Mouse (Mus musculus): ENCODE results near the gene Gm9376.

The Gm9376 gene

GRCm38 (mm10) chr14:118282272-118282671 lies 15.5 kb downstream of the Gm9376 start:
- no peak for DNase-seq (ENCODE audit: low spot score)

- no peak for DNase-seq (ENCODE audit: low spot score)
Observed at GRCm38 (mm10) chr14:118282917-118283316, 16.2 kb downstream of the Gm9376 start.

GRCm38 (mm10) chr14:118286096-118286495 lies 19.3 kb downstream of the Gm9376 start:
- no peak for DNase-seq (ENCODE audit: low spot score)

GRCm38 (mm10) chr14:118289133-118289532 lies 22.4 kb downstream of the Gm9376 start:
- no peak for DNase-seq (ENCODE audit: low spot score)

GRCm38 (mm10) chr14:118290009-118290408 lies 23.2 kb downstream of the Gm9376 start:
- no peak for DNase-seq (ENCODE audit: low spot score)

- DNase-seq (ENCODE audit: low spot score), result no peak
Observed at GRCm38 (mm10) chr14:118302606-118303005, 35.8 kb downstream of the Gm9376 start.

- DNase-seq (ENCODE audit: low spot score), result no peak
Observed at GRCm38 (mm10) chr14:118304560-118304959, 37.8 kb downstream of the Gm9376 start.

- DNase-seq (ENCODE audit: low spot score), result no peak
Observed at GRCm38 (mm10) chr14:118305951-118306350, 39.2 kb downstream of the Gm9376 start.

GRCm38 (mm10) chr14:118307060-118307459 lies 40.3 kb downstream of the Gm9376 start:
- no peak for DNase-seq (ENCODE audit: low spot score)

GRCm38 (mm10) chr14:118311703-118312102 lies 44.9 kb downstream of the Gm9376 start:
- no peak for DNase-seq (ENCODE audit: low spot score)

- no peak for DNase-seq (ENCODE audit: low spot score)
Observed at GRCm38 (mm10) chr14:118312664-118313063, 45.9 kb downstream of the Gm9376 start.

- DNase-seq (ENCODE audit: low spot score), result no peak
Observed at GRCm38 (mm10) chr14:118313931-118314330, 47.2 kb downstream of the Gm9376 start.

- DNase-seq (ENCODE audit: low spot score), result no peak
Observed at GRCm38 (mm10) chr14:118317260-118317659, 50.5 kb downstream of the Gm9376 start.
